Mouse (Mus musculus): ENCODE measurements around the gene Nme9.

DNA sequence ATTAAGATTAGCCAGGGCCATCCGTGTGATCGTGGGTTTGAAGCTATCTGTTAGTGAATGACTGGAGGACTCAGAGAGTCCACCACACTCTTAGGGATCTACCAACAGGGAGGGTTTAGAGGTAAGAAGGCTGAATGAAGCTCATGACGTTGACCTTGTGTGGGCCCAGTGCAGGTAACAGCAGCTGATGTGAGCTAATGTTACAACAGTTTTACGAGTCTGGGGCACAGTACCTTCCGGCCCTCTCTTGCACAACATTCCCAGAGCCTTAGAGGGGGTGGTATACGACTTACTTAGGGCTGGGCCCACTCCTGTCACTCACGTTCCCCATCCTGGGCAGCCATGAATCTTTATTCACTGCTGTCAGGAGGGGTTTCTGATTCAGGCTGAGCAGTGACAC lies 20.1 kb downstream of the Nme9 start:
- no peak for TF ChIP-seq CTCF (IDR thresholded peaks at IDR 0.05; ENCODE audit: extremely low read depth, insufficient read depth, low read length)
- no peak for TF ChIP-seq POLR2A (IDR thresholded peaks at IDR 0.05; ENCODE audit: extremely low read depth, insufficient read depth, low read length)
